Mouse (Mus musculus) heart, postnatal 4 days (tissue): ENCODE measurements around the gene Aph1c. TPM values are rescaled to one million over a fixed set of nuclear protein-coding genes. Genes with fewer than 3 reads are reported as not detected.
"Not testable (repeated sequence)": the region's sequence is repeated elsewhere in the genome, so short reads cannot be mapped to it uniquely, and the experiment has no call there.

ENCODE experiments used
- DNase-seq: peaks from one replicate; pipeline ENCODE4 v3.0.0; 2021
- total RNA-seq, 2 experiments: library from RNA; stranded (reverse); gene quantifications; 2 replicates each; pipeline ENCODE4 v1.2.3; 2021

Aph1c gene
- total RNA-seq, result 1 to 10 TPM; 1.2 to 1.8 TPM

GRCm38 (mm10) chr9:66834318-66835096, at the start of gene Aph1c:
Gene Aph1c (minus strand): TSS chr9:66834726.
- peak; percentile 98 for DNase-seq

GRCm38 (mm10) chr9:66883500-66883899, 49.0 kb upstream of the Aph1c start:
- DNase-seq, result no peak

- no peak for DNase-seq
These were observed 47.9 kb upstream of the Aph1c start for GRCm38 (mm10) chr9:66882406-66882821.

- DNase-seq, result no peak
These were observed 47.3 kb upstream of the Aph1c start for GRCm38 (mm10) chr9:66881858-66882257.

- no peak for DNase-seq
These were observed 46.2 kb upstream of the Aph1c start for GRCm38 (mm10) chr9:66880752-66881151.

GRCm38 (mm10) chr9:66879486-66879885, 45.0 kb upstream of the Aph1c start:
- DNase-seq, result no peak

- DNase-seq, result no peak
These were observed 44.4 kb upstream of the Aph1c start for GRCm38 (mm10) chr9:66878899-66879298.

GRCm38 (mm10) chr9:66876577-66876976, 42.1 kb upstream of the Aph1c start:
- DNase-seq, result peak; percentile 52

- DNase-seq, result no peak
These were observed 39.8 kb upstream of the Aph1c start for GRCm38 (mm10) chr9:66874297-66874696.

- no peak for DNase-seq
These were observed 39.0 kb upstream of the Aph1c start for GRCm38 (mm10) chr9:66873531-66873930.

- not testable (repeated sequence) for DNase-seq
These were observed 38.5 kb upstream of the Aph1c start for GRCm38 (mm10) chr9:66873009-66873408.

GRCm38 (mm10) chr9:66872015-66872727, 37.6 kb upstream of the Aph1c start:
- DNase-seq, result peak; percentile 84

GRCm38 (mm10) chr9:66864708-66865107, 30.2 kb upstream of the Aph1c start:
- DNase-seq, result no peak

- DNase-seq, result peak; percentile 27
These were observed 28.9 kb upstream of the Aph1c start for GRCm38 (mm10) chr9:66863456-66863855.

GRCm38 (mm10) chr9:66862202-66862601, 27.7 kb upstream of the Aph1c start:
- no peak for DNase-seq

- DNase-seq, result no peak
These were observed 26.7 kb upstream of the Aph1c start for GRCm38 (mm10) chr9:66861104-66861767.

GRCm38 (mm10) chr9:66859523-66859922, 25.0 kb upstream of the Aph1c start:
- DNase-seq, result no peak

GRCm38 (mm10) chr9:66855865-66856264, 21.3 kb upstream of the Aph1c start:
- DNase-seq, result no peak

GRCm38 (mm10) chr9:66852592-66852991, 18.1 kb upstream of the Aph1c start:
- no peak for DNase-seq

GRCm38 (mm10) chr9:66850966-66851365, 16.4 kb upstream of the Aph1c start:
- DNase-seq, result no peak

- no peak for DNase-seq
These were observed 12.3 kb upstream of the Aph1c start for GRCm38 (mm10) chr9:66846822-66847221.

GRCm38 (mm10) chr9:66835097-66835480, 563 bp upstream of the Aph1c start:
- no peak for DNase-seq

- DNase-seq, result peak; percentile 8
These were observed 675 bp downstream of the Aph1c start for GRCm38 (mm10) chr9:66833851-66834250.
